Mouse (Mus musculus): ENCODE measurements at regions not wholly inside any gene's neighbourhood (a gene's known extent, or its start where the extent isn't known, plus 50 kb on each side); places are given as distances from the start of the nearest gene placed in this dataset.

GRCm38 (mm10) chr17:43214038-43214437 is 56.1 kb upstream of the Adgrf1 start:
- no peak for DNase-seq (ENCODE audit: low spot score in 2 of 2)

- no peak for DNase-seq (ENCODE audit: low spot score in 2 of 2)
Observed at GRCm38 (mm10) chr17:43219636-43220035, 50.5 kb upstream of the Adgrf1 start.

Data from layer of hippocampus, postnatal 14 days (tissue).